Mouse (Mus musculus): ENCODE measurements around the gene Cntn4.

The Cntn4 gene

GRCm38 (mm10) chr6:105677149-105678031 lies at the start of gene Cntn4:
Gene Cntn4, plus strand, starts transcription at chr6:105677660.
- no peak for DNase-seq (ENCODE audit: low read depth)

GRCm38 (mm10) chr6:105674276-105674675 lies 3.2 kb upstream of the Cntn4 start:
- DNase-seq (ENCODE audit: low read depth): no peak

GRCm38 (mm10) chr6:105675099-105675498 lies 2.4 kb upstream of the Cntn4 start:
- DNase-seq (ENCODE audit: low read depth): no peak

GRCm38 (mm10) chr6:105676637-105677036 lies 823 bp upstream of the Cntn4 start:
- DNase-seq (ENCODE audit: low read depth): no peak

GRCm38 (mm10) chr6:105678778-105679177 lies 1.3 kb downstream of the Cntn4 start:
- no peak for DNase-seq (ENCODE audit: low read depth)

- DNase-seq (ENCODE audit: low read depth): no peak
Measured at GRCm38 (mm10) chr6:105681496-105681895, 4.0 kb downstream of the Cntn4 start.

GRCm38 (mm10) chr6:105683251-105683650 lies 5.8 kb downstream of the Cntn4 start:
- DNase-seq (ENCODE audit: low read depth): no peak

- DNase-seq (ENCODE audit: low read depth): no peak
Measured at GRCm38 (mm10) chr6:105684123-105684522, 6.7 kb downstream of the Cntn4 start.

- DNase-seq (ENCODE audit: low read depth): no peak
Measured at GRCm38 (mm10) chr6:105688195-105688594, 10.7 kb downstream of the Cntn4 start.

GRCm38 (mm10) chr6:105742026-105742425 lies 64.6 kb downstream of the Cntn4 start:
- no peak for DNase-seq (ENCODE audit: low read depth)

GRCm38 (mm10) chr6:105780616-105781015 lies 103.2 kb downstream of the Cntn4 start:
- DNase-seq (ENCODE audit: low read depth): no peak

GRCm38 (mm10) chr6:105788462-105788861 lies 111.0 kb downstream of the Cntn4 start:
- DNase-seq (ENCODE audit: low read depth): no peak

GRCm38 (mm10) chr6:105835099-105835498 lies 157.6 kb downstream of the Cntn4 start:
- DNase-seq (ENCODE audit: low read depth): no peak

- no peak for DNase-seq (ENCODE audit: low read depth)
Measured at GRCm38 (mm10) chr6:105847296-105847695, 169.8 kb downstream of the Cntn4 start.

GRCm38 (mm10) chr6:105892838-105893237 lies 215.4 kb downstream of the Cntn4 start:
- DNase-seq (ENCODE audit: low read depth): no peak

- DNase-seq (ENCODE audit: low read depth): no peak
Measured at GRCm38 (mm10) chr6:105938485-105938884, 261.0 kb downstream of the Cntn4 start.

- DNase-seq (ENCODE audit: low read depth): no peak
Measured at GRCm38 (mm10) chr6:105939303-105939702, 261.8 kb downstream of the Cntn4 start.

- DNase-seq (ENCODE audit: low read depth): no peak
Measured at GRCm38 (mm10) chr6:105940591-105940990, 263.1 kb downstream of the Cntn4 start.

GRCm38 (mm10) chr6:105991492-105991891 lies 314.0 kb downstream of the Cntn4 start:
- no peak for DNase-seq (ENCODE audit: low read depth)

- no peak for DNase-seq (ENCODE audit: low read depth)
Measured at GRCm38 (mm10) chr6:106013018-106013417, 335.6 kb downstream of the Cntn4 start.

GRCm38 (mm10) chr6:106015126-106015525 lies 337.7 kb downstream of the Cntn4 start:
- no peak for DNase-seq (ENCODE audit: low read depth)

- DNase-seq (ENCODE audit: low read depth): no peak
Measured at GRCm38 (mm10) chr6:106048878-106049277, 371.4 kb downstream of the Cntn4 start.

- no peak for DNase-seq (ENCODE audit: low read depth)
Measured at GRCm38 (mm10) chr6:106056123-106056522, 378.7 kb downstream of the Cntn4 start.

GRCm38 (mm10) chr6:106078071-106078603 lies 400.7 kb downstream of the Cntn4 start:
- no peak for DNase-seq (ENCODE audit: low read depth)
